ENCODE assay signal across 8 mouse cellular contexts in the genomic region with DNA sequence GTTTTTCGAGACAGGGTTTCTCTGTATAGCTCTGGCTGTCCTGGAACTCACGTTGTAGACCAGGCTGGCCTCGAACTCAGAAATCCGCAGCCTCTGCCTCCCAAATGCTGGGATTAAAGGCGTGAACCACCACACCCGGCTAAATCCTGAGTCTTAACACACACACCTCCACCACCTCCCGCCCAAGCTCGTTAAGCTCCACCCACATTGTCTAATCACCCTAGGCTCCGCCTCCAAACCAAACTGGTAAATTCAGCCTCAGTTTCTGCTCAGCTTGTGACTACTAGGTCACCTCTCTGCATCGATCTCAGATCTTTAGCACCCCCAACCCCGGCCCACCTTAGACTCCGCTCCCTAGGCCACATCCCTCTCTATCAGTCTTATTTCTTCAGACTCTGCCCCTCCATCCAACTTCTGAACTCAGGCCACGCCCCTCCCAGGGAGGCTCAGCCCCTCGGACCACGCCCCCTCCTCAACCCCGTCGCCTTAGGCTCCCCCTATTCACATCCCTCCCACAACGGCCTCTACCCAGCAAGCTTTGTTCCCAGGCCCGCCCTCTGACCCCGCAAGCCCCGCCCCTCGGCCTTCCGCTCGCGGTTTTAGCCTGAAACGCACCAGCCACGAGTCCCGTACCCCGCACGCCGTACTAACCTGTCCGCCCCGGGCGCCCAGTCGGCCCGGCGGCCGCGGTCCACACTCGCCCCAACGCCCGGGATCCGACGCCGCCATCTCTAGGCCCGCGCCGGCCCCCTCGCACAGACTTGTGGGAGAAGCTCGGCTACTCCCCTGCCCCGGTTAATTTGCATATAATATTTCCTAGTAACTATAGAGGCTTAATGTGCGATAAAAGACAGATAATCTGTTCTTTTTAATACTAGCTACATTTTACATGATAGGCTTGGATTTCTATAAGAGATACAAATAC. TPM values are rescaled to one million over a fixed set of nuclear protein-coding genes. Genes with fewer than 3 reads are reported as not detected.
DNase-seq lines count a peak whose midpoint lies in the region; ATAC-seq lines count a peak whose summit lies in the region.

A gene (minus strand): TSS at position 757 of the 925 bp plus-strand sequence.

- H3K4me2 ChIP-seq in heart, embryonic 14.5 days (ENCODE audit: low read length): peak within 1 kb of the TSS; percentile 63
- H3K4me2 ChIP-seq in liver, embryonic 13.5 days: peak within 1 kb of the TSS; percentile 69
- peak within 1 kb of the TSS; percentile 53 for H3K4me2 ChIP-seq in stomach, embryonic 16.5 days (ENCODE audit: low read depth, low read length)

- H3K4me1 ChIP-seq in brown adipose tissue, adult 24 weeks (ENCODE audit: control insufficient read depth, insufficient read depth, insufficient read length, low read length): no peaks in the 10 kb centered on the region
- H3K4me1 ChIP-seq in heart, embryonic 14.5 days (ENCODE audit: control insufficient read depth in 2 of 2, insufficient read depth in 2 of 2, low read length in 2 of 2): peaks cover 0 to 5% of the 10 kb centered on the region in 2 experiments; a peak in 2 of 4 replicates
- peaks cover 41% of the 10 kb centered on the region for H3K4me1 ChIP-seq in liver, embryonic 13.5 days (replicated peaks)
- H3K4me1 ChIP-seq in stomach, embryonic 16.5 days (ENCODE audit: control insufficient read depth, insufficient read depth, low read length): peaks cover 6% of the 10 kb centered on the region

- ATAC-seq in heart, embryonic 14.5 days (ENCODE audit: insufficient number of reproducible peaks, insufficient read depth, low FRiP score, low read depth): peak; percentile 95
- peak; percentile 89 for ATAC-seq in liver, embryonic 13.5 days (ENCODE audit: low read depth)
- ATAC-seq in stomach, embryonic 16.5 days (ENCODE audit: insufficient read depth, low FRiP score): peak; percentile 97

- H3K36me3 ChIP-seq in heart, embryonic 14.5 days (ENCODE audit: control insufficient read depth, insufficient read depth, low read length): peaks cover 63% of the 10 kb centered on the region
- peaks cover 53% of the 10 kb centered on the region for H3K36me3 ChIP-seq in liver, embryonic 13.5 days
- peaks cover 30% of the 10 kb centered on the region for H3K36me3 ChIP-seq in stomach, embryonic 16.5 days (ENCODE audit: control insufficient read depth, insufficient read depth, low read length)

- H3K27me3 ChIP-seq in heart, embryonic 14.5 days (ENCODE audit: control insufficient read depth, insufficient read depth, low read length): no peaks in the 10 kb centered on the region
- no peaks in the 10 kb centered on the region for H3K27me3 ChIP-seq in liver, embryonic 13.5 days
- no peaks in the 10 kb centered on the region for H3K27me3 ChIP-seq in stomach, embryonic 16.5 days (ENCODE audit: control insufficient read depth, insufficient read depth, low read length)

- peak; percentile 98 for DNase-seq in CD4-positive, CD25-positive, alpha-beta regulatory T cell, adult 2 months (ENCODE audit: low read depth, low spot score)
- DNase-seq in fibroblast of lung, adult 2 months (ENCODE audit: low read depth): peak; percentile 91
- peak; percentile 97 for DNase-seq in kidney, postnatal 14 days
- DNase-seq in liver, embryonic 13.5 days: peak; percentile 95
- DNase-seq in neural tube, embryonic 10.5 days (ENCODE audit: extremely low spot score, low spot score): peak; percentile 97

- H3K9me3 ChIP-seq in heart, embryonic 14.5 days (ENCODE audit: control insufficient read depth, low read length): no peaks in the 10 kb centered on the region
- no peaks in the 10 kb centered on the region for H3K9me3 ChIP-seq in liver, embryonic 13.5 days (replicated peaks)
- no peaks in the 10 kb centered on the region for H3K9me3 ChIP-seq in stomach, embryonic 16.5 days (replicated peaks; ENCODE audit: control insufficient read depth, low read length)

- peak within 1 kb of the TSS; percentile 92 for H3K9ac ChIP-seq in heart, embryonic 14.5 days (ENCODE audit: low read length)
- H3K9ac ChIP-seq in liver, embryonic 13.5 days: peak within 1 kb of the TSS; percentile 91
- H3K9ac ChIP-seq in stomach, embryonic 16.5 days (ENCODE audit: low read length): peak within 1 kb of the TSS; percentile 84

- peak within 1 kb of the TSS; percentile 96 for H3K4me3 ChIP-seq in brown adipose tissue, adult 24 weeks (ENCODE audit: insufficient read depth, low read depth, low read length)
- peak within 1 kb of the TSS; percentile 72 to 89 for H3K4me3 ChIP-seq in heart, embryonic 14.5 days (ENCODE audit: control insufficient read depth in 1 of 2, insufficient read depth in 1 of 2, low read depth in 1 of 2, low read length in 2 of 2)
- peak within 1 kb of the TSS; percentile 80 for H3K4me3 ChIP-seq in liver, embryonic 13.5 days (replicated peaks)
- peak within 1 kb of the TSS; percentile 62 for H3K4me3 ChIP-seq in stomach, embryonic 16.5 days (replicated peaks; ENCODE audit: low read length)

- 2% methylated on average over 52 of the region's 52 CpGs for WGBS in heart, embryonic 14.5 days
- 2% methylated on average over 52 of the region's 52 CpGs for WGBS in liver, embryonic 13.5 days (ENCODE audit: insufficient replicate concordance)
- 1% methylated on average over 52 of the region's 52 CpGs for WGBS in stomach, embryonic 16.5 days

- peak within 1 kb of the TSS; percentile 99 for H3K27ac ChIP-seq in brown adipose tissue, adult 24 weeks (replicated peaks; ENCODE audit: low read depth, low read length)
- peak within 1 kb of the TSS; percentile 94 to 97 for H3K27ac ChIP-seq in heart, embryonic 14.5 days (replicated peaks in 1 of 2; ENCODE audit: control insufficient read depth in 1 of 2, insufficient read depth in 1 of 2, low read depth in 2 of 2, low read length in 2 of 2)
- H3K27ac ChIP-seq in liver, embryonic 13.5 days: peak within 1 kb of the TSS; percentile 96
- peak within 1 kb of the TSS; percentile 93 for H3K27ac ChIP-seq in stomach, embryonic 16.5 days (ENCODE audit: low read length)

RNA-seq across cellular contexts. Expression of the gene that starts here (rescaled TPM):
- 11.2 and 12.9 TPM in 2 replicates for polyA plus RNA-seq in brown adipose tissue, adult 24 weeks (2012; ENCODE audit: insufficient read depth, insufficient read length, missing spikeins)
- 34.7 TPM in 2 replicates for polyA plus RNA-seq in heart, embryonic 14.5 days (2014; fragmentation: Nextera tagmentation; extraction: Ambion mirVana)
- 16.9 and 19.0 TPM in 2 replicates for polyA plus RNA-seq in liver, embryonic 13.5 days (2015; fragmentation: Nextera tagmentation; extraction: Ambion mirVana)
- polyA plus RNA-seq in stomach, embryonic 16.5 days (2015; fragmentation: Nextera tagmentation; extraction: Ambion mirVana): 39.6 and 42.3 TPM in 2 replicates

Comparison
In these comparisons a context has a peak if more than half of its experiments do, and no peak if none do; other contexts are left out.
1. Peak in every context shown above with its lines: DNase-seq, ATAC-seq, H3K4me3 ChIP-seq and H3K27ac ChIP-seq.